Mouse (Mus musculus): Measurements from ENCODE around the gene Prmt7.

Gene Prmt7

GRCm38 (mm10) chr8:106219620-106220019 is 8.9 kb downstream of the Prmt7 start:
- DNase-seq (ENCODE audit: low read depth), result peak; percentile 20

DNA sequence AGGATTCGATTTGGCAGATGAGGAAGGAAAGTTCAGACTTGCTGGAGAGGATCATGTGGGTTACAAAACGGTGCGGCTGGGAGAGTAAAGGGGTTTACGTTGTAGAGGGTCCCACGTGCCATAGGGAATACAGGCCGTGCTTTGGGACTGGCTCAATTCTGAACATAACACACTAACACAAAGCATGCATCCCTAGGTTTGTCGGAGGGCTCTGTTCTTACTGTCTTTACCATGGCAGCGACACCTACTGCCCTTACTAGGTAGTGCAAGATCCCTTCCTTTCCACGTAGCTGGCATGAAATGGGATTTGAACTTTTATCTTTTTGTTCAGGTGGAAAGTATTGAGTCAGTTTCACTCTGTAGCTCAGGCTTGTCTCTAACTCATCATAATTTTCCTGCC is 15.9 kb downstream of the Prmt7 start:
- peak; percentile 81 for DNase-seq (ENCODE audit: low read depth)

GRCm38 (mm10) chr8:106231536-106231935 is 20.8 kb downstream of the Prmt7 start:
- DNase-seq (ENCODE audit: low read depth), result no peak

DNA sequence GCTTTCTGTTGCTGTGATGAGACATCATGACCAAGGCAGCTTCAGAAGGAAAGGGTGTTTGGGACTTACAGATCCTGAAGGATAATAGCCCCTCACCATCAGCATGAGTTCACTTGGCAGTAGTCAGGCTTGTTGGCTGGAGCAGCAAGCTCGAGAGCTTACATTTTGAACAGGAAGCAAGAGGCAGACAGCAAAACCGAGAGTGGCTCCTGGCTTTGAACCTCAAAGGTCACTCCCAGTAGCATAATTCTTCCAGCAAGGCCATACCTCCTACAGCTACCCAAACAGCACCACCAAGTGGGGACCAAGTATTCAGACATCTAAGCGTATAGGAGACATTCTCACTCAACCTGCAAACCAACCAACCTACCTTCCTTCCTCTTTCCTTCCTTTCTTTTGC is 22.0 kb downstream of the Prmt7 start:
- no peak for DNase-seq (ENCODE audit: low read depth)

- DNase-seq (ENCODE audit: low read depth), result peak; percentile 58
These were observed 24.0 kb downstream of the Prmt7 start for GRCm38 (mm10) chr8:106234567-106235261.

GRCm38 (mm10) chr8:106237106-106237505 is 26.4 kb downstream of the Prmt7 start:
- DNase-seq (ENCODE audit: low read depth), result no peak

DNA sequence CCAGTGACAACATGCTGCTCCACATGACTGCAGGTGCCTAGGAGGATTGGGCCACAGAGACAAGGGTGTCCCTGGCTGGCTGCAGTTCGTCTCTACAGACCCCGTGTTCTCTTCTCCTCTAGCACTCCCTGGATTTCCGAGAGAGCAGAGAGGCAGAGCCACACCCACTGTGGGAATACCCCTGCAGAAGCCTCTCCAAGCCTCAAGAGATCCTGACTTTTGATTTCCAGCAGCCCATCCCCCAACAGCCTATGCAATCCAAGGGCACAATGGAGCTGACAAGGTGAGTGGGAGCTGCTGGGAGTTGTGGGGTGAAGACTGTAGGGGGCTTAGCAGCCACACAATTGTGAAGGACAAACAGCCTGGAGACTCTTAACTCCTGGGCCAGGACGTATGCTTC is 39.5 kb downstream of the Prmt7 start:
- DNase-seq (ENCODE audit: low read depth), result no peak

DNA sequence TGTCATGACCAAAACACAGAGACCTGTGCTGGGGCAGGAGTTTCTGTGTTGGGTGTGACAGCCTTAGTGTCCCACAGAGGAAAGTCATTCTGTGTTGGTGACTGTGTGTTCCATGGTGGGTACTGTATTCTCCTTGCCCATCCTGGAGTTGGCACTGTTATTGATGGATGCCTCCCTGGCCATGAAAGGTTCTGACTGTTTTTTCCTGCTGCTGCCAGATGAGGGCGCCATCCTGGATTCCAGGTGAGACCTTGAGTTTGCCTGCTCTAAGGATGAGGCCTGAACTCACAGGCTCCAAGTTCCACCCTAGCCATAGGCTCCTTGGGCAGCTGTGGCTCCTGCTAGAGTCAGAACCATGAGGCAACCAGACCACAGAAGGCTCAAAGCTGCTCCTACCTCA is 47.4 kb downstream of the Prmt7 start:
- DNase-seq (ENCODE audit: low read depth), result peak; percentile 35

GRCm38 (mm10) chr8:106259579-106260255 is 49.0 kb downstream of the Prmt7 start:
- DNase-seq (ENCODE audit: low read depth), result no peak

DNA sequence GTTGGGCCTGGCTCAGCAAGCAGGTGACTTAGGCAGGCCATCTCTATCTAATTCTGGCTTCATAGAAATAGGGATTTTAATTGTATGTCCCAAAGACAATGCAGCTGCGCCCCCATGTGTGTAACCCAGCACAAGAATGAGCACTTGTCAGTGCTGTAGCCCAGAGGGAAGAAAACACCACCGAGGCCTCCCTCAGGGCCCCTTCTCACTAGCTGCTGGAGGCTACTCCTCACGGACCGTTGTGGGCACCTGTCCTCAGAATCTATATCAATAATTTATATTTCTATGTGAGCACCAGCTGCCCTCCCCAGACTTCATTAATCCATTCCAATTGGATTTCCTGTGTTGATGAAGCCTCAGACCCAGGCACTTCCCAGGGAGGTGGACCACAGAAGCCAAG is 50.2 kb downstream of the Prmt7 start:
- DNase-seq (ENCODE audit: low read depth), result no peak

DNA sequence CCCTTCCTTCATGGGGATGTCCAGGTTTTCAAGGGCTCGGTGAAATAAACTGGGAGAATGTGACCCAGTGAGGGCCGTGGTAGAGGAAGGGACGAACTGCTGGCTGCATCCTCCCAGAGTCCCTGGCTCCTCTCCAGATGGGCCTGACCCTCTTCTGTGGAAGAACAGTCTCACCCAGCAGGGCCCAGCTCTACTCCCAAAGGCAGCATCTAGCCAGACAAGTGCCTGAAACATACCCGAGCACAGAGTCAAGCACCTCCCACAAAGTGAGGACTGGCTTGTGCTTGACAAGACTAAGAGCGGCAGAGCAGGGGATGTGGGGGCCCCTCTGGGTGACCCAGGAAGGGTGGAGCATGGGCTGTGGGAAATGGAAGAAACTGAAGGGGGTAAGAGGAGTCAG is 51.6 kb downstream of the Prmt7 start:
- peak; percentile 13 for DNase-seq (ENCODE audit: low read depth)

DNA sequence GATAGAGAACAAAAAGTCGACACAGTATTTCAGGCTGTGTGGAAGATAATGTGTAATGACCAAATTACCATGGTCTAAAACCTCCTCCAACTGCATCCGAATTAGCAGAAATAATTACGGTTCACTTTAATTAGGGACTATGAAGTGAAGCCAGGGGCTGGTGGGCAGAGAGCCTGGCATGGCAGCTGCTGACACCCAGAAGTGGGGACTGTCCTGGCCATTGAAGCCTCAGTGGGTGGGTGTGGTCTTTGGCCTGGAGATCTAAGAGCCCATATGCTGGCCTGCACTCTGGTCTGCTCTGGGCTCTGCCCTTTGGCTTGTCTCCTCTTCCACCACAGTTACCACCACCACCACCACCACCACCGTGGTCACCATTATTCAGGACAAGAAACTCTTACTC is 53.2 kb downstream of the Prmt7 start:
- DNase-seq (ENCODE audit: low read depth), result no peak

DNA sequence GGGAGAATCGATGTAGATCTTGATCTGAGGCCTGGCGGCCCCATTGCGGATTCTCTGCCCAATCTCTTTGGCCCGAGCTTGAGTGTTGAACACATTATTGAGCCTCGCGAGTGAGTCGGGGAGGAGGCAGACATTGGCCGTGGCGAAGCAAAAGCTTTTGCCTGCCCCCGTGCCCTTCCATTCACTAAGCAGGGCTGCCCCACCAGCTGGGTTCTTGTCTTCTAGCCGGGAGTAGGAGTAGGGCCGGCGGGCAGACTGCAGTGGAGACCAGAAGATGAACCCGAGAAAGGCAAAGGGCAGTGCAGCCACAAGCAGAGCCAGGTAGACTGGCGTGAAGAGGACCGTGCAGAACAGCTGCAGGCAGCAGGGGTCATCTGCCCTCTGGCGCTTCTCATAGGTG is 54.7 kb downstream of the Prmt7 start:
- no peak for DNase-seq (ENCODE audit: low read depth)

GRCm38 (mm10) chr8:106268710-106269346 is 58.1 kb downstream of the Prmt7 start:
- no peak for DNase-seq (ENCODE audit: low read depth)

DNA sequence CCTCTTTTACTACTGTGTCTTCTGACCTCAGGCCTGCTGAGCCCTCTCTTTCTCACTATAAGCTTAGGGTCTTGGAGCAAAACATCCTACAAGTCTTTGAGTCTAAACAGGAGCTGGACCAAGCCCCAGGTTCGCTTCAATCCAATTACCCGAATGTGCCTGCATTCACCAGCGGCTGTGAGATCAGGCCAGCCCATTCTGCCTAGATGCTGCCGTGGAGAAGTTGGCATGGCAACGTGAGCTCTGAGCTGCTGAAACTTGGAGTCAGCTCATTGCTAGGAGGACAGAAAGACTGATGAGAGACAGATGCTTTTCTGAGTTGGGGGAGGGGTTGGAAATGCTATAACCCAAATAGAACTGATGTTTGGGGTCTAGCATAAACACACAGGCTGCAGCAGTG is 60.1 kb downstream of the Prmt7 start:
- DNase-seq (ENCODE audit: low read depth), result peak; percentile 63

GRCm38 (mm10) chr8:106271378-106271777 is 60.6 kb downstream of the Prmt7 start:
- DNase-seq (ENCODE audit: low read depth), result no peak

GRCm38 (mm10) chr8:106273468-106273867 is 62.7 kb downstream of the Prmt7 start:
- DNase-seq (ENCODE audit: low read depth), result no peak

- DNase-seq (ENCODE audit: low read depth), result peak; percentile 47
These were observed 66.1 kb downstream of the Prmt7 start for GRCm38 (mm10) chr8:106276709-106277317.

DNA sequence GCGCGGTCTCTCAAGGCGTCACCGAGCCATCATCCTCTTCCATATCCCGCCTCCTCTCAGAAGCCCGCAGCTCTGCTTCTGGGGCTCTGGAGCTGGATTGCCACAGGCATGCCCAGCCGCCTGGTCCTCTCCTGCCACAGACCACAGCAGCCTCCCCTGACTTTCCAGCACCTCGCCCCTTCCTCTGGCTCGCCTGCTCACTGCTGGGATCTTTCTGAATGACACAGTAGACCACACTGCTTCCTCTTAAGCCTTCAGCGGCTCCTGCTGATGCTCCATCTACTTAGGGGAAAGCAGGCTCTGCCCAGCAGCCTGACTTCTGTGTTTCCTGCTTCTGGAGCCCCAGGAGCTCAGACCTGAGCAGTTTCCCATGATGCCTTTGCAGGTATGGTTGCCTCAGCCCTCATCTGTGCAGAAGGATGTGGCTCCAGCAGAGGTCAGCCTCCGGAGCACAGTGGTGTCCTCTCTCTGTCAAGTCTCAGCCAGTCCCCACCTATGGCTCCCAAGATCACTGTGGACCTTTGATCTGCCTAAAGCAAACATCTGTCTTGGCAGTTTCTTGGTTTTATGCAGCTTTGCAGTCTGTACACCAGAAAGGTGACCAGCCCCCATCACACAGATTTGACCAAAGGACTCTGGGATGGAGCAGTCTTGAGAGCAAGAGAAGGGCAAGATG is 67.8 kb downstream of the Prmt7 start:
- no peak for DNase-seq (ENCODE audit: low read depth)

- DNase-seq (ENCODE audit: low read depth), result peak; percentile 51
These were observed 69.4 kb downstream of the Prmt7 start for GRCm38 (mm10) chr8:106280154-106280553.

GRCm38 (mm10) chr8:106280844-106281243 is 70.1 kb downstream of the Prmt7 start:
- no peak for DNase-seq (ENCODE audit: low read depth)

DNA sequence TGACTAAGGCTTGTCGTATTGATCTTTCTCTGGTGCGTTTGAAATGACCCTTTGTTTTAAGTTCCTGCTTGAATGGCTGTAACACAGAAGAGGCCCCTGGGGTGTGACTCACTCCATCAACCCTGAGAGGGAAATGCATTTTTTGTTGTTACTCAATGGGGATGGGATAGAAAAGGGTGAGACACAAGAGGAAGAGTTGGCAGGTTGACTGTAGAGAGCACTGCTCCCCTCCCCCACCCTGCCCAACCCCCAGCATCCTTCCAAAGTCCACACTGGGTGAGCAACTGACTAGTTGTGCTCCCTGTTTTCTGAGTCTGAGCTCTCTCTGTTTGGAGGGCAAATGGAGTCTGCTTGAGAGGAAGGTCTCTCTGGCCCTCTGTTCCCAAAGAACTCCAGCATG is 76.7 kb downstream of the Prmt7 start:
- DNase-seq (ENCODE audit: low read depth), result peak; percentile 87
